Mouse (Mus musculus) urinary bladder, postnatal 36 days (tissue): ENCODE data around the gene Dvl3.

Experiments
- DNase-seq, 2 experiments: peaks; one replicate each; pipeline ENCODE4 v3.0.0; 2022; ENCODE audit warnings: low spot score in 2 of 2, mixed read lengths in 1 of 2

Dvl3 gene

DNA sequence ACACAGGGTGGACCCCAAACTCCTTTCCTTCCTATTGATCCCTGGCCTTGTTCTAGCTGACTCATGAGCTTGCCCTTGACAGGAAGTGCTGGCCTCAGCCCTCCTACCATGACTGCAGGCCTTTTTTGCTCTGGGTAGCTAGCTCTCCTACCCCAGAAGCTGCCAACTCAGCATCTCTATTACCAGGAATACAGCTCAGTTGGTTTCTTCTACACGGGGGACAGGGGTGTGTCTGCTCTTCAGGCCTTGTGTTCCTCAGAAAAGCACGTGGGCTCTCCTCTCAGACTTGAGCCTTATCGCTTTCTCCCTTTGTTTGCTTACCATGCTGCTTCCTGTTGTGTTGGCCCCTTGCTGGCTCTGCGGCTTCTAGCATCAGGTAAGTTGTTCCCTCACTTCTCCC lies 23.7 kb downstream of the Dvl3 start:
- no peak for DNase-seq

DNA sequence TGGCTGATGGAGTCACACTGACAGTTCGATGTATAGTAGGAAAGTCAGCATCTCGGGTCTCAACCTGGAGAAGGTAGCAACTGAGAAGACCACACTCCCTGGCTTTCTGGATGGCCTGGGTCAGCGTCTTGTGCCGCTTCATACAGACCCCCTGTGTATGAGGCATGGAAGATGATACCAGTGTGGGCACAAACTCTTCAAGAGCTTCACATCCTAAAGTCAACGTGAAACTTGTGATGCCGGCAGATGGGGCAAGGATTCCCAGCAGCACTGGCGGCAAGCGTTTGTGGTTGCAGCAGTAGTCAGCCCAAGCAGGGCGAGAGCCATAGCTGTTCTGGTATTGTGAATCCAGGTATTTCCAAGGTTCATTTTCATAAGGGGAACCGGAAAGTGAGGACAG lies 28.9 kb downstream of the Dvl3 start:
- DNase-seq = no peak

DNA sequence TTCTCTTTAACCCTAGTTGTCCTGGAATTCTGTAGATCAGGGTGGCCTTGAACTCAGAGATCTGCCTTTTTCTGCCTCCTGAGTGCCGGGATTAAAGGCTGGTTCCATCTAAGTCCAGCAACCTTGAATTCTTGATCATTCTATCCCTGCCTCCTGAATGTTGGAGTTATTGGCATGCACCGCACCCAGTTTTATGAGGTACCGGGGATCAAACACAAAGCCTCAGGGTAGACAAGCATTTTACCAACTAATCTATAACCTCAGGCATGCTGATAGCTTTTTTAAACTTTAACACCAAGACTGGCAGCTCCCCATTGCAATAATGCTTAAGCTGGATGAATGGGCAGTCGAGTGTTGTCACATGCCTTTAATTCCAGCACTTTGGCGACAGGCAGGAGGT lies 30.6 kb downstream of the Dvl3 start:
- no peak for DNase-seq

DNA sequence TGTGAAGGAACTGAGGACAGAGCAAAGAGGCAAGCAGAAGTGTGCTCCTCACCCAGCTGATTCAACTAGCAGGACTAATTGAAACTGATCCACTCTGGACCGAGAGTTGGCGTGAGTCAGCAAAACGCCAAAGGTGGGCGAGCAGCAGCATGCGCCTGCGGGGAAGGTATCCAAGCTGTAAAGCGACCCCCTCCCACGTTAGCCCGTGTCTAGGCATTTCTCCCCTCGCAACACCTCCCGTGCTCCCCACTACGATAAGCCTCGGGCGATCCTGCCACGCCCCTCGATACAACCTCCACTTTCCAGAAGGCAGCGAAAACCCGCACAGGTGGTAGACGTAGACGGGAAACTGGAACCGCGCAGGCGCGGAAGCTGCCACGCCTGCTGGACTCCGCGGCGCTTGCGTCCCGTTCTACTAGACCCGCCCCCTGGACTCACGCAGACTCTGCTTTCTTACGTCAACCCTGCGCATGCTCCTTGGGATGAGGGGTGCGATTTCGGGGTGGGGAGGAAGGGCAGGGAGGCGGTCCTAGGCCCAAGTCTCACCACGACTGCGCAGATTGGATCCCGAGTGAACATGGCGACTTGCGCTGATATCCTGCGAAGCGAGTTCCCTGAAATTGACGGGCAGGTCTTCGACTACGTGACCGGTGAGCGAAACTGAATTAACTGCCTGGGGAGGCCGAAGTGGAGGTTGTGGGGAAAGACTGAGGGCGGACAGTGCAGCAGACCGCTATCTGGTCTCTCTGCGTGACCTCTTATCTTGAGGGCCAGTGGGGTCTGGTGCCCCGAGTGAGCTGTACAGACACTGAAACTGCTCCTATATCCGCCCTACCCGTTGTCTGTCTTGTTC lies 31.5 kb downstream of the Dvl3 start, which contains the start of gene Abcf3:
Abcf3 (plus strand) TSS at position 482 of the 853 bp plus-strand sequence.
- peak; percentile 93 to 98 for DNase-seq

DNA sequence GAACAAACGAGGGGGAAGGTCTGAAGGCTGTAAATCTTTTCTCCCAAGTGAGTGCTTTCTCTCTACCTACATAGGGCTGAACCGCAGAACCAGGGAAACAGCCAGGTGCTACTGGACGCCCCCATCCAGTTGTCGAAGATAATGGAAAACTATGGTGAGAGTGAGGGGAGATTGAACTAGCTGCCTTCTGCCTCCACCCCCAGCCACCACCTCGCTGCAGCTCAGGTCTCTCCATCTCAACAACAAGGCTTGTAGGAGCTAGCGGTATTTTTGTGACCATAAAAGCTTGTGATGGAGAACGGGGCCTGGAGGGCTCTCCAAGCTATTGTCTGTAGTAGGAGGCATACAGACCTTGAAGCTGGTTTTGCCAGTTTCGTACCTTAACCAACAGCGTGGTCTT lies 32.4 kb downstream of the Dvl3 start:
- DNase-seq = no peak

DNA sequence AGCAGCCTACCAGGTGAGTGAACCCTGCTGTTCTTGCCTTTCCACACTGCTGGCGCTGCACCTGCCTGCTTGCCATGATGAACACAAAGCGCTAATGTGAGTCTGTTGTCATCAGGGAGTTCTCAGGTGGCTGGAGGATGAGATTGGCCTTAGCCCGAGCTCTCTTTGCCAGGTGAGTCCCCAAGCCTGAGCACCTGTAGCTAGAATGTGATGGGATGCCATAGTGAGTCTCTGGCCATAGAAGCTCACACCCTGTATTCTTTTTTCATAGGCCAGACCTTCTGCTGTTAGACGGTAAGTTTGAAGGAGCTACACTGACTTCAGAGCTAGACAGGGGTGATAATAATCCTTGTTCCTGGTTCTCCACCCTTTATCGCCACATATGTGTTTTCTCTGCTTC lies 34.9 kb downstream of the Dvl3 start:
- no peak for DNase-seq

DNA sequence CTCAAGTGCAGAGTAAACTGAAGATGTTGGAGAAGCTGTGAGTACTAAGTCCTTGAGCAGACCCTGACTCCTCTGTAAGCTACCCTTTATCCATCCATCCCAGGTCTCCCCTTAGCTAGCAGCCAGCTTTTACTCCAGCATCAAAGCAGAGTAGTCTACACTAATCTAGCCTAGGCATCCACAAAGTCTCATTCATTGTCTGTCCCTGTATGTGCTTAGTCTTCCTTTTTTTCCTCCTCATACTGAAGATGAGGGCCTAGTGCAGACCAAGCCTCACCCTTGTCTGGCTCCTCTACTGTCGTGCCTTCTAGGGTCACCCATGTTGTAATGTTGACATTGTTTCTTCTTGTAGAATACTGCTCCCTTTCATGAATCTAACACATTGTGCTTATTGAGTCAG lies 35.8 kb downstream of the Dvl3 start:
- no peak for DNase-seq

DNA sequence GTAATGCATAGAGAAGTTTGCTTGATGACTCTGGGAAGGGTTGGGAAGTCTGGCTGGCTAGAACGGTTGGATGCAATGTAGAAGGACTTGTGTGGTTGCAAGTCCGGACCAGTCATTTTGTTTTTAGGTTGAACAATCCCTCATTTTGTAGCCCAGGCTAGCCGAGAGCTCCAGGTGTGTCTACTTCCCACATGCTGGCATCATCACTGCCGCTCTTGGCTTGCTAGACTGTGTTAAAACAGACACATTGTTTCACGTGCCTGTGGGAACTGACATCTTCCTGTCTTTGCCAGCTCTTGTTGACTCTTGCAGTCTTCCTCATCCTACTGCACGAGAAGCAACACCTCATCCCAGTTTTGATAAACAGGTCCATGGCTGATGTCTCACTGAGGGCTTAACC lies 38.2 kb downstream of the Dvl3 start:
- DNase-seq = no peak

DNA sequence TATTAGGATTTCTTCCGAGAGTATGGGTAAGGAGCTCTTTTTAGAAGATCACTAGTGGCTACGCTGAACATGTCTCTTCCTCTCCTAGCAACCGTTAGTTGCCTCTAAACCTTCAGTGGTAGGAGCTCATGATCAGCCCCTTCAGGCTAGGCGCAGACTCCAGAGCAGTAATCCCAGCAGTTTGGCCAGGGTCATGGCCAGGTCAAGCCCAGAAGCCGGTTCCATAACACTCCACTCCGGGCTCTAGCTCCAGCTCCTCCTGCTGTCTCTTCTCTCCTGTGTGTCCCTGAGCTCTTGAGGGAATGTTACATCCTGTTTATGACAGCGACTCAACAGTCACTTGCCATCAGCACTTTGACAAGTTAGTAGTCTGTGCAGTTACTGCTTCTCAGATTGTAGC lies 40.6 kb downstream of the Dvl3 start:
- no peak for DNase-seq

DNA sequence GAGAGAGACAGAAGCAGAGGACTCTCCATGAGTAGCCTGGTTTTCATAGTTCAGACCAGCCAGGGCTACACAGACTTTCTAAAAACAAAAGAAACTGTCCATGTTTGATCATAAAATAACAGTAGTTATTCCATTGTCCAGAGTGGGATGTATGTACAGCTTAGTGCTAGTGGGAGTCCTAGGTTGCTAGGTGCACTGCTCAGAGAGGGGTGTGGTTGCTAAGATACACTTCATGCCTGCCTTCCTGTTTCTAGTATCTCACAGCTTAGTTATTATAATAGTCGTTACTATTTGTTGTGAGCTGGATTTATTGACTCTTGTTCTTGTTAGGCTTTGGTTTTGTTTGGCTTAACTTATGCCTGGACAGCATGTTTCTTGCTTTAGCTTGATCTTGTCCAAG lies 48.3 kb downstream of the Dvl3 start:
- no peak for DNase-seq
